Mouse (Mus musculus): ENCODE measurements at regions not wholly inside any gene's neighbourhood (a gene's known extent, or its start where the extent isn't known, plus 50 kb on each side); places are given as distances from the start of the nearest gene placed in this dataset.

DNA sequence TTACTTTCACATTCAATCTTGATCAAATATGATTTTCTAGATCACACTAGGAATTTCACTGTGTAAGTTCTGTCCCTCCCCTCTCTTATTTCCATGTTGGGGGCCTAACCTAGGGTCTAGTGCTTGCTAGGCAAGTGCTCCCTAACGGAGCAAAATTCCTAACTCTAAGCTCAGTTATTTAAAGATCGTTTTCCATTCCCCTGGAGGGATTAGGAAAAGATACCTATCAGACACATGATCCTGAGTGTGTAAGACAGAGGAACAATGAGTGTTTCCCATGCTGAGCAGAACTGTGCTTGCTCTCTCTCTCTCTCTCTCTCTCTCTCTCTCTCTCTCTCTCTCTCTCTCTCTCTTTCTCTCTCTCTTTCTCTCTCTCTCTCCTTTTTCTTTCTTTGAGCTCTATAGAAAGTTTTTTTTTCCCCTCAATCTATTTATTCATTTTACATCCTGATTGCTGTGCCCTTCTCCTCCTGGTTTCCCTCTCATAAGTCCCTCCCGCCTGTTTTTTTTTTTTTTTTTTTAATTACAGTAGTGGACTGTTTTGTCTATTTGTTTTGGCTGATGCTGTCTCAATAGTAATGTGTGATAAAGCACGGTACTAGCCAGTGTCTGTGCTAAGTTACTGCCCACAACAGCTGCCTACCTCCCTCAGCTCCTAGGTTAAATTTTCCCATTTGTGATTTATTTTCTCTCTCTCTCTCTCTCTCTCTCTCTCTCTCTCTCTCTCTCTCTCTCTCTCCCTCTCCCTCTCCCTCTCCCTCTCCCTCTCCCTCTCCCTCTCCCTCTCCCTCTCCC, 69.5 kb upstream of the Pbx1 start:
- Histone ChIP-seq H3K4me3 (replicated peaks; ENCODE audit: low read length) (no peak overlapping the region), H3K4me1 (replicated peaks; ENCODE audit: low read depth, low read length) (no peaks in the 10 kb centered on the region), H3K9me3 (ENCODE audit: low read length) (peaks cover 16% of the 10 kb centered on the region), H3K27me3 (ENCODE audit: insufficient read depth, low read length) (no peaks in the 10 kb centered on the region), H3K36me3 (ENCODE audit: insufficient read depth, low read length) (no peaks in the 10 kb centered on the region)
- no peak for TF ChIP-seq NANOG (IDR thresholded peaks at IDR 0.05; ENCODE audit: borderline replicate concordance, low read length)
- no peak for TF ChIP-seq POU5F1 (IDR thresholded peaks at IDR 0.05; ENCODE audit: borderline replicate concordance, low read length)
- no peak for TF ChIP-seq CTCF (conservative IDR thresholded peaks at IDR 0.05; ENCODE audit: low read length)

DNA sequence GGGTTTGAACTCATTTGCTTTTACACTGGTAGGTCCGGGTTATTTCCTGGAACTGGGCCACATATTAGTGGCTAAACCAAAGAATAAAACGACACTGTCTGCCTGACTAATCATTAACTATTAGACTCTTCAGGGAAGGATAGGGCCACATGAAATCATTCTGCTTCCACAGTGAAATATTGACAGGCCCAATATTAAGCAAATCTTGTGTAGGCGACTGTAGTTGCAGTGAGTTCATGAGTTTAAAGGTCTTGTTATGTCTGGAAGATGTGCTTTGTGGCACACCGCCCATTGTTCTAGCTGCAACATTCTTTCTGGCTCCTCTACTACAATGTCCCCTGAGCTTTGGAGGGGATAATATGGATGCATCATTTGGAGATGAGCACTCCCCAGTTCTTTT, 65.7 kb upstream of the Pbx1 start:
- TF ChIP-seq CTCF (conservative IDR thresholded peaks at IDR 0.05; ENCODE audit: low read length) (no peak), NANOG (IDR thresholded peaks at IDR 0.05; ENCODE audit: borderline replicate concordance, low read length) (no peak), POU5F1 (IDR thresholded peaks at IDR 0.05; ENCODE audit: borderline replicate concordance, low read length) (no peak)
- Histone ChIP-seq H3K36me3 (ENCODE audit: insufficient read depth, low read length) (no peaks in the 10 kb centered on the region), H3K9me3 (ENCODE audit: low read length) (no peaks in the 10 kb centered on the region), H3K4me1 (replicated peaks; ENCODE audit: low read depth, low read length) (no peaks in the 10 kb centered on the region), H3K27me3 (ENCODE audit: insufficient read depth, low read length) (no peaks in the 10 kb centered on the region), H3K4me3 (replicated peaks; ENCODE audit: low read length) (no peak overlapping the region)

- no peaks in the 10 kb centered on the region for H3K36me3 ChIP-seq (ENCODE audit: insufficient read depth, low read length)
- TF ChIP-seq CTCF (conservative IDR thresholded peaks at IDR 0.05; ENCODE audit: low read length) (no peak), POU5F1 (IDR thresholded peaks at IDR 0.05; ENCODE audit: borderline replicate concordance, low read length) (no peak), NANOG (IDR thresholded peaks at IDR 0.05; ENCODE audit: borderline replicate concordance, low read length) (no peak)
- H3K4me1 ChIP-seq (replicated peaks; ENCODE audit: low read depth, low read length) = no peaks in the 10 kb centered on the region
- no peaks in the 10 kb centered on the region for H3K27me3 ChIP-seq (ENCODE audit: insufficient read depth, low read length)
- no peaks in the 10 kb centered on the region for H3K9me3 ChIP-seq (ENCODE audit: low read length)
- no peak overlapping the region for H3K4me3 ChIP-seq (replicated peaks; ENCODE audit: low read length)
Measured at GRCm38 (mm10) chr1:168495687-168496527, 63.8 kb upstream of the Pbx1 start.

DNA sequence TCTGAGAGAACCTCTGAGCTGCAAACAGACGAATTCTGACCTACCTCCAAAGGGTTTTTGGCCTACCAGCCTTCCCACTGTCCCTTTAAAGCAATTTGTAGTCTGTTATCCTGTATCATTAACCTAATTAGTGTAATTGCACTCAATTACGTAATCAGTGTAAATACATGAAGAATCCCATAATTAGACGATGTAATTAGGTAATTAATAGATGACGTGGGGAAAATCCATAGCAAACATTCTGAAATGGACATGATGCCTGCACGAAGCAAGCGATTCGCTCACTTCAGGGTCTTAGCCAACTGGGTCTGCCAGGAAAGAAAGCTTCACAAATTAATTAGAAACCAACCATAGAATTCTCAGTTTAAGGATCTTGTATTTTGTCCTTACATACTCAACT, 55.4 kb upstream of the Pbx1 start:
- H3K4me3 ChIP-seq (replicated peaks; ENCODE audit: low read length) = no peak overlapping the region
- H3K36me3 ChIP-seq (ENCODE audit: insufficient read depth, low read length) = no peaks in the 10 kb centered on the region
- H3K4me1 ChIP-seq (replicated peaks; ENCODE audit: low read depth, low read length) = no peaks in the 10 kb centered on the region
- H3K27me3 ChIP-seq (ENCODE audit: insufficient read depth, low read length) = no peaks in the 10 kb centered on the region
- no peak for TF ChIP-seq NANOG (IDR thresholded peaks at IDR 0.05; ENCODE audit: borderline replicate concordance, low read length)
- no peak for TF ChIP-seq POU5F1 (IDR thresholded peaks at IDR 0.05; ENCODE audit: borderline replicate concordance, low read length)
- TF ChIP-seq CTCF (conservative IDR thresholded peaks at IDR 0.05; ENCODE audit: low read length) = no peak
- peaks cover 5% of the 10 kb centered on the region; the same call in 1 of the 2 replicates for H3K9me3 ChIP-seq (ENCODE audit: low read length)

DNA sequence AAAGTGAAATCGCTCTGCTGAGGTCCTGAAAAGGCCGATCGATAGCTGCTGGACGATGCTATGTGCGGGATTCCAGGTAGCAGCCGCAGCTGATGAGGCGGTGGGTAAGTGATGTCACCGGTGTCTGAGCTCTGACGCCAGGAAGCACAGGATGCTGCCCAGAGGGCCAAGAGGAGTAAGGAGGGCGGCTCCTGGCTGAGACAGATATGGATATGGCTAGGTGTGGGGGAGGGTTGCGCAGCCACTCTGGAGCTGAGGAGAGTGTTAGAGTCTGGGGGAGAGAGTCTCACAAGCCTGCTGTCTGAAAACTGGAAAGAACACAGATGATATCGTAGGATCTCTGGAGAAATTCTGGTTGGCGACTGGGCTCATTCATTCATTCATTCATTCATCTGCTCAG, 51.6 kb upstream of the Pbx1 start:
- no peak overlapping the region for H3K4me3 ChIP-seq (replicated peaks; ENCODE audit: low read length)
- TF ChIP-seq NANOG (IDR thresholded peaks at IDR 0.05; ENCODE audit: borderline replicate concordance, low read length) (no peak), CTCF (conservative IDR thresholded peaks at IDR 0.05; ENCODE audit: low read length) (no peak), POU5F1 (IDR thresholded peaks at IDR 0.05; ENCODE audit: borderline replicate concordance, low read length) (no peak)
- H3K4me1 ChIP-seq (replicated peaks; ENCODE audit: low read depth, low read length) = no peaks in the 10 kb centered on the region
- no peaks in the 10 kb centered on the region for H3K27me3 ChIP-seq (ENCODE audit: insufficient read depth, low read length)
- no peaks in the 10 kb centered on the region for H3K36me3 ChIP-seq (ENCODE audit: insufficient read depth, low read length)
- peaks cover 5% of the 10 kb centered on the region; the same call in 1 of the 2 replicates for H3K9me3 ChIP-seq (ENCODE audit: low read length)

All from E14TG2a.4 (cell line).